Mouse (Mus musculus): Measurements from ENCODE around the gene Fbxo2. TPM values are rescaled to one million over a fixed set of nuclear protein-coding genes. Genes with fewer than 3 reads are reported as not detected.
A peak's percentile ranks its signal among the peaks of the same experiment; 100 is the strongest.

The Fbxo2 gene
- polyA plus RNA-seq, 1 experiment = 60.5 TPM

DNA sequence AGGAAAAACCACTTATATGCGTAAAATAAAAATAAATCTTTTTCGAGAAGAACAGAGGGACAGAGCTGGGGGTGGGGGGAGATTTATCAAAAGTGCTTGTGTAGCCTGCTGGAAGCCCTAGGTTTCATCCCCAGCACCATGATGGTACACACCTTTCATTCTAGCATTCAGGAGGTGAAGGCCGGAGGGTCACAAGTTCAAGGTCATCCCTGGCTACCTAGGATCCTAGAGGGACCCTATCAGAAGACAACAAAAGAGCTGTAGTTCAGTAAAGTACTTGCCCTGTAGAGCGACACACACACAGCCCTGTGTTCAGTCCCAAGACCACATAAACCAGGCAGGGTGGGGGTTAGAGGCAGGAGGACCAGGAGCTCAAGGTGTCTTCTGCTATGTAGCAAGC is 6.4 kb upstream of the Fbxo2 start:
- H3K4me1 ChIP-seq = peaks cover 61% of the 10 kb centered on the region
- H3K27me3 ChIP-seq (replicated peaks) = peaks cover 9% of the 10 kb centered on the region
- TF ChIP-seq FLI1 (IDR thresholded peaks at IDR 0.05; ENCODE audit: low read length) (no peak), GATA1 (IDR thresholded peaks at IDR 0.05; ENCODE audit: borderline replicate concordance, low read length) (no peak)
- no peaks in the 10 kb centered on the region for H3K9me3 ChIP-seq
- H3K36me3 ChIP-seq (replicated peaks; ENCODE audit: low read length) = peaks cover 69% of the 10 kb centered on the region
- H3K4me3 ChIP-seq (replicated peaks) = no peak overlapping the region

DNA sequence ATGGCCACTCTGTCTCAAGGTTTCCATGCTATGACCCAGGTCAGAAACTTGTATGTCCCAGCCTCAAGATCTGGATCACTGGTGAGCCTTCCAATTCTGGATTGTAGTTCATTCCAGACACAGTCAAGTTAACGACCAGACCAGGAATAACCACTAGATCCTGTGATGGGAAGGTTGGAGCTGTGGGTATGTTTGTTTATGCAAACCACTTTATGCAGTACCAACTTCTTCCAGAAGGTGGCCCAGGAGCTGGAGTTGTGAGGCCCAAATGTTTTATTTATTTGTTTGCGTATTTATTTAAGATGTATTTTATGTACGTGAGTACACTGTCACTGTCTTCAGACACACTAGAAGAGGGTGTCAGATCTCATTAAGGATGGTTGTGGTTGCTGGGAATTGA is 5.4 kb upstream of the Fbxo2 start:
- peaks cover 9% of the 10 kb centered on the region for H3K27me3 ChIP-seq (replicated peaks)
- H3K4me1 ChIP-seq = peaks cover 59% of the 10 kb centered on the region
- no peaks in the 10 kb centered on the region for H3K9me3 ChIP-seq
- no peak overlapping the region for H3K4me3 ChIP-seq (replicated peaks)
- H3K36me3 ChIP-seq (replicated peaks; ENCODE audit: low read length) = peaks cover 60% of the 10 kb centered on the region
- TF ChIP-seq FLI1 (IDR thresholded peaks at IDR 0.05; ENCODE audit: low read length) = no peak
- no peak for TF ChIP-seq GATA1 (IDR thresholded peaks at IDR 0.05; ENCODE audit: borderline replicate concordance, low read length)

DNA sequence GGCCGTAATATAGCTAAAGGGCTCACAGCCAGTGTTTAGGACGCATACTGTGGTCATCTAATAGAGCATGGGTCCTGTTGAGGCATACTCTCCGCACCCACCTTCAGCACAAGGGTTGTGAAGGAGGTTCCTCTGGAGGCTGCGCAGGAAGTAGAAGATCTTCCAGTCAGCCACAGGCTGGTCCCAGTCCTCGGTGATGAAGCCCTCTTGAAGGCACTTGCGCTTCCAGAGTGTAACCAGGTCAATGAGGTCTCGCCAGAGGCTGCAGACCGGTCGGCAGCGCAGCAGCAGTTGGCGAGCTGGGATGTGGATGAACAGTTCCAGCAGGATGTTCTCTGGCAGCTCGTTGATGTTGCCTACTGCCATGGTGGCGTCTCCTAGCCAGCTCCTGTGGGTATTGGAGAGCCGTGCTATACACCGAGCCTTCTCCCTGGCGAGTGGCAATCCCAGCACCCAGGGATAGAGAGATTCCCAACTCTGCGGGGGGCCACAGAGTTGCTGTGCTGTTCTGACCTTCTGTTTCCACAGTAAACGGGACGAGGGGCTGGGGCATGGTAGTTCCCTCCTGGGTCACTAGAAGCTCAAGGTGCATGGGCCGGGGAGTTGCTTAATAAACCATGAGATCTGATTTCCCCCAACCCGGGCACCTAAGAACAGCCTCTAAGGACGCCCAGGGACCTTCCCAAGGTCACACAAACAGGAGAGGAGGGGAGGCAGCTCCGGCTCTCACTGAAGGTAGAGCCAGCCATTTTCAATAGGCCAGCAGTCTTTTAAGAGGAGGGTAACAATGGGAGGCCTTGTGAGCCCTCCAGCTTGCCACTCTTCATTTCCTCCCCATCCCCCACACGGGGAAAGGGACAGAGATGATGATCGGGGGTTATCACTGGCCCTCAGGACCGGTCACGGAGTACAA is 1.7 kb upstream of the Fbxo2 start:
- Histone ChIP-seq H3K9me3 (no peaks in the 10 kb centered on the region), H3K4me3 (replicated peaks) (peak overlapping the region; percentile 98), H3K4me1 (peaks cover 66% of the 10 kb centered on the region), H3K27me3 (replicated peaks) (peaks cover 33% of the 10 kb centered on the region), H3K36me3 (replicated peaks; ENCODE audit: low read length) (peaks cover 47% of the 10 kb centered on the region)
- TF ChIP-seq GATA1 (IDR thresholded peaks at IDR 0.05; ENCODE audit: borderline replicate concordance, low read length) = no peak
- TF ChIP-seq FLI1 (IDR thresholded peaks at IDR 0.05; ENCODE audit: low read length) = no peak

DNA sequence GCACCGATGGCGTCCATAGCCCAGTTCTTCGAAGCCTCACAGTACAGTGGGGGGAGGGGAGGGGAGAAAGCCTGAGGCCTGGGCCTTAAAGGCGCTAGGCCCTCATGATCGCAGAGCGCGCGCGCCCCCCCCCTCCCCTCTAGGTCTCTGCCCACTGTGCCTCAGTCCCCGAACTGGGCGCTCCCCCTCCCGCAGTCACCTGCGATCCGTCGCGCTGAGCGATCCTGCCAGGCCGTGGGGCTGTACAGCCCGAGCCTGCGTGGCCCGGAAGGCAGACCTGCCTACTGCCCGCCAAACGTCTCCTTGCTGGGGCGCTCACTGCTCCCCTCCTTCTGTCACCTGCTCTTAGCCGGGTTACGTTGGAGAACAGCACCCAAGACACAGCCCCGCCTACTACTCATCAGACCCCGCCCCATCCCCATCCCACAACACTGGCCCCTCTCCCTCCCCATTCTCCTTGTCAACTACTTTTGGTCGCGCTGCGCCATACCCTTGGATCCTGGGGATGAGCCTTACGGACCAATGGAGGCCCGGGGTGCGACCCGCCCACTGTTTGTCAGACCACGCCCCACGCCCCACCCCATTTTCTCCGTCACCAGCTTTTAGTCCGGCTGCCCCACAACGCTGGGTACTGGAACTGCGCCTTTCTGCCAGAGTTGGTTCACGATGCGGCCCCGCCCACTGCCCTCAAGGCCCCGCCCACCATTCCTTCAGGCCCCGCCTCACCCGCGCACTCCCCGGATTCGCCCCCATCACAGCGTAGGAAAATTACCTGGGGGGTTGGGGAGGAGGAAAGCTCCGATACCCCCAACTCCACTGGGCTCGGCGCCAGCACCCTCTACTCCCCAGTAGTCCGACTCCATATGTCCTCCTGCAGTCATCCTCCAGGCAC is 631 bp upstream of the Fbxo2 start:
- Histone ChIP-seq H3K27me3 (replicated peaks) (peaks cover 44% of the 10 kb centered on the region), H3K4me3 (replicated peaks) (peak overlapping the region; percentile 98), H3K4me1 (peaks cover 73% of the 10 kb centered on the region), H3K9me3 (no peaks in the 10 kb centered on the region), H3K36me3 (replicated peaks; ENCODE audit: low read length) (peaks cover 41% of the 10 kb centered on the region)
- TF ChIP-seq GATA1 (IDR thresholded peaks at IDR 0.05; ENCODE audit: borderline replicate concordance, low read length) = no peak

DNA sequence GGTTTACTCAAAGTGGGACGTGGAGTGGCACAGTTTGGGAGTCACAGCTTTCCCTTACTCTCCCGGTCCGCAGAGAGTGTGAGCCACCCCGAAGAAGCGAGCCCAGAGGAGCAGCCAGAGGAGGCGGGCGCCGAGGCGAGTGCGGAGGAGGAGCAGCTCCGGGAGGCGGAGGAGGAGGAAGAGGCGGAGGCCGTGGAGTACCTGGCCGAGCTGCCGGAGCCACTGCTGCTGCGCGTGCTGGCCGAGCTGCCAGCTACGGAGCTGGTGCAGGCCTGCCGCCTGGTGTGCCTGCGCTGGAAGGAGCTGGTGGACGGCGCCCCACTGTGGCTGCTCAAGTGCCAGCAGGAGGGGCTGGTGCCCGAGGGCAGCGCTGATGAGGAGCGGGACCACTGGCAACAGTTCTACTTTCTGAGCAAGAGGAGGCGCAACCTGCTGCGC is 3.6 kb downstream of the Fbxo2 start:
- no peaks in the 10 kb centered on the region for H3K9me3 ChIP-seq
- H3K27me3 ChIP-seq (replicated peaks) = peaks cover 55% of the 10 kb centered on the region
- H3K4me1 ChIP-seq = peaks cover 88% of the 10 kb centered on the region
- peak overlapping the region; percentile 89 for H3K4me3 ChIP-seq (replicated peaks)
- TF ChIP-seq GATA1 (IDR thresholded peaks at IDR 0.05; ENCODE audit: borderline replicate concordance, low read length) (no peak), FLI1 (IDR thresholded peaks at IDR 0.05; ENCODE audit: low read length) (no peak)
- H3K36me3 ChIP-seq (replicated peaks; ENCODE audit: low read length) = peaks cover 21% of the 10 kb centered on the region

DNA sequence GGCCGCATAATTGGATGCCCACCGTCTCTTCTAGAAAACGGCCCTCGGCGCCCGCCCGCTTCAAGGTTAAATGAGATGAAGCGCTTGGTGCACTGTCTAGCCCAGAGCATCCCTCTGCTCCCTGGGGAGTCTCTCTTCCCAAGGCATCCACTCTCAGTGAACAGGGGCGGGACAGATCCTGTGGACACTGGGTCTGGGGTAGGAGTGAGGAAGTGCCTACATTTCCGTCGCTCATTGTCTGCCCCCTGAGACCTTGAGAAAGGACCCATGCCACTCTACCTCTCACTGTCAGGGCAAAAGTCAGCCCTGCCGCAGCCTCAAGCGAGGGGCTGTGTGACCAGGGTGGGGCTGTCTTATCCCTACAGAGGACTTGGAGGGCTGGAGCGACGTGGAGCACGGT is 4.0 kb downstream of the Fbxo2 start:
- H3K4me1 ChIP-seq = peaks cover 87% of the 10 kb centered on the region
- H3K9me3 ChIP-seq = no peaks in the 10 kb centered on the region
- peaks cover 55% of the 10 kb centered on the region for H3K27me3 ChIP-seq (replicated peaks)
- TF ChIP-seq GATA1 (IDR thresholded peaks at IDR 0.05; ENCODE audit: borderline replicate concordance, low read length) (no peak), FLI1 (IDR thresholded peaks at IDR 0.05; ENCODE audit: low read length) (no peak)
- peak overlapping the region; percentile 89 for H3K4me3 ChIP-seq (replicated peaks)
- peaks cover 21% of the 10 kb centered on the region for H3K36me3 ChIP-seq (replicated peaks; ENCODE audit: low read length)

DNA sequence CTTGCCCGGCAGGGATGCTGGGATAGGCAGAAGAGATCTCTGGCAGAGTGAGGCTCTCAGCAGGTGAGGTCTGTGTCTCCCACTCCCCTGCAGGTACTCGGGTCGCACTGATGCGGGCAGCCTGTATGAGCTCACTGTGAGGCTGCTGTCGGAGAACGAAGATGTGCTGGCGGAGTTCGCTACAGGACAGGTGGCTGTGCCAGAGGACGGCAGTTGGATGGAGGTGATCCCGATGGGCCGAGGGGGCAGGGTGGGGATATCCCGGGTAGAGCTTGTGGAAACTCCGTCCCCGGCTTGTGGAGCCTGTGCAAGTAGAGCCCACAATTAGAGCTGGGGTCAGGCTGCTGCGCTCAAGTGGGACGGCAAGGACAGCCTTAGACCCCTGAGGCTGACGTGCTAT is 5.1 kb downstream of the Fbxo2 start:
- Histone ChIP-seq H3K4me1 (peaks cover 92% of the 10 kb centered on the region), H3K27me3 (replicated peaks) (peaks cover 55% of the 10 kb centered on the region), H3K36me3 (replicated peaks; ENCODE audit: low read length) (peaks cover 21% of the 10 kb centered on the region), H3K9me3 (no peaks in the 10 kb centered on the region), H3K4me3 (replicated peaks) (peak overlapping the region; percentile 40)
- TF ChIP-seq GATA1 (IDR thresholded peaks at IDR 0.05; ENCODE audit: borderline replicate concordance, low read length) (no peak), FLI1 (IDR thresholded peaks at IDR 0.05; ENCODE audit: low read length) (no peak)

DNA sequence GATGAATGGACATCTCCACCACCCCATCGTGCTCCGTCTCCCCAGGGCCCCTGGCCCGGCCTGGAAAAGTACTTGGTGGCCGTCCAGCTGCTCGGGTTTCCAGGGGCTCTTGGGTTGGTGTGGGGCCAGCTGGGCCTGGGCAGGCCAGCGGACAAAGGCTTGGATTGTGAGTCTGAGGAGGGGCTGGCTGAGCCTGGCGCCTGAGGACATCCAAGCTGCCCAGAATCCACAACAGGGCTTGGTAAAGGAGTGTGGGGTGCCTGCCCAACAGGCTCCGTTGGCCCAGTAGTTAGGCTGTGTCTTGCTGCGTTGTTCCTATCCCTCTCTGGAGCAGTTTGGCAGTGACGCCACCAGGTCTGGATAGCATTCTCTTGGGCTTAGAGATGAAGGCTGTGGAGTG is 6.0 kb downstream of the Fbxo2 start:
- peaks cover 54% of the 10 kb centered on the region for H3K27me3 ChIP-seq (replicated peaks)
- no peak overlapping the region for H3K4me3 ChIP-seq (replicated peaks)
- TF ChIP-seq GATA1 (IDR thresholded peaks at IDR 0.05; ENCODE audit: borderline replicate concordance, low read length) (no peak), FLI1 (IDR thresholded peaks at IDR 0.05; ENCODE audit: low read length) (no peak)
- H3K9me3 ChIP-seq = no peaks in the 10 kb centered on the region
- H3K36me3 ChIP-seq (replicated peaks; ENCODE audit: low read length) = peaks cover 21% of the 10 kb centered on the region
- peaks cover 86% of the 10 kb centered on the region for H3K4me1 ChIP-seq

DNA sequence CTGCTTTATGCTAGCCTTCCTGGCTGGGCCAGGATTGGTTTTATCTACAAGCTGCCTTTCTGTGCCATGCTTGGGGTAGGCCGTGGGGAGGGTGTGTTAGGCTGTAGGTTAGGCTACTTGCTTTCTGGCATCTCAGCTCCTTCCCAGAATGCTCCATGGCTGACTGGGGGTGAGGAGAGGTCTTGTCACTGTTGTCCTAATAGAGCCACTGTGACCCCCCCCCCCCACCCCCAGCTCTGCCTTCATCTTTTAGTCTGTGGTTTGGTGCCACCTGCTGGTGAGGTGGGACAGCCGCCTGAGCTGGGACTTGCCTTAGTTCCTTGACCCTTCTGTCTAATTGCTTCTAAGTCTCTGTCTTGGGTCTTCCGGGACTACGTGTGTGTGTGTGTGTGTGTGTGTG is 6.6 kb downstream of the Fbxo2 start:
- peaks cover 21% of the 10 kb centered on the region for H3K36me3 ChIP-seq (replicated peaks; ENCODE audit: low read length)
- H3K27me3 ChIP-seq (replicated peaks) = peaks cover 54% of the 10 kb centered on the region
- no peaks in the 10 kb centered on the region for H3K9me3 ChIP-seq
- TF ChIP-seq FLI1 (IDR thresholded peaks at IDR 0.05; ENCODE audit: low read length) (no peak), GATA1 (IDR thresholded peaks at IDR 0.05; ENCODE audit: borderline replicate concordance, low read length) (no peak)
- H3K4me1 ChIP-seq = peaks cover 81% of the 10 kb centered on the region
- H3K4me3 ChIP-seq (replicated peaks) = no peak overlapping the region

Measured in megakaryocyte, embryonic 14.5 days (primary cell).